8 mouse cellular contexts compared by ENCODE assay signal in the genomic region with DNA sequence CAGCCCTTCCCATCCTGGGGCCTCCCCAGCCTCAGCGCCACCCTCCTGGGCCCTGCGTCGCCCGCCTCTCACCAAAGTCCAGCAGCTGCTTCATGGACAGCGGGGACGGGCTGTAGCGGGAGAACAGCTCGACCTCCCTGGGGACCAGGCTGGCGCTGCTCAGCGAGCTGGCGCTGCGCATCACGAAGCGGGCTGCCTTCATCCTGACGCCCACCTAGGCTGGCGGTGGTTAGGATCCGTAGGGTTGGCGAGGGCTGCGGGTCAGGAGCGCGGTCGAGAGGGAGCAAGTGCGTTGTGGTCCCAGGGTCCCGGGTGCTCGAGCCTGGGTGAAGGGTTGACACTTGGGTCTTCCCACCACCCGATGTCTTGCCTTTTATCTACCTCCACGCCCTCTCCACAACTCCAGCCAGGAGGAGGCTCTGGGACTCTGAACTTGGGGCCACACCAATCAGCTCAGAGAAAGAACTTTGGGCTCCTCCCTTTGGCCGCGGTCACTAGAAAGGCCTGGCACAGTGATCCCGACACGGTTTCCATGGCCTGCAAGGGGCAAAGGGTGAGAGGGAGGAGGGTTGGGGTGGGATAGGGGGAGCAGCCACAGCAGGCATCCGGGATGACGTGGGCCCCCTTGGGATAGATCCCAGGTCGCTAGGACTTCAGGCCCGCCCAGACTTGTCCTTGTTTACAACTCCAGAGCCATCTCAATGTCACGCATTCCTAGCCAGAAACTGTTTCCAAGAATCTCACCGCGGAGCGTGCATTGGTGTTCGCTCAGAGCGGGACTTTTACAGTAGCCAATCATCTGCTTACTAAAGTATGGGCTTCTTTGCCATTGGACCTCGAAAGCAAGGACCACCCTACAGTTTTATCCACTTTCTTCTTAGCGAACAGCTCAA. TPM values are rescaled to one million over a fixed set of nuclear protein-coding genes. Genes with fewer than 3 reads are reported as not detected.
DNase-seq lines count a peak whose midpoint lies in the region; ATAC-seq lines count a peak whose summit lies in the region.

A gene (minus strand): TSS at position 349 of the 893 bp plus-strand sequence.

- H3K4me1 ChIP-seq in brown adipose tissue, adult 24 weeks (ENCODE audit: control insufficient read depth, insufficient read depth, insufficient read length, low read length) = no peaks in the 10 kb centered on the region
- peaks cover 11% of the 10 kb centered on the region for H3K4me1 ChIP-seq in forebrain, embryonic 12.5 days
- peaks cover 7 to 22% of the 10 kb centered on the region in 2 experiments for H3K4me1 ChIP-seq in heart, embryonic 14.5 days (ENCODE audit: control insufficient read depth in 2 of 2, insufficient read depth in 2 of 2, low read length in 2 of 2)

- peak within 1 kb of the TSS; percentile 62 for H3K9ac ChIP-seq in forebrain, embryonic 12.5 days
- H3K9ac ChIP-seq in heart, embryonic 14.5 days (ENCODE audit: low read length) = peak within 1 kb of the TSS; percentile 72

- H3K4me3 ChIP-seq in brown adipose tissue, adult 24 weeks (ENCODE audit: insufficient read depth, low read depth, low read length) = peak within 1 kb of the TSS; percentile 71
- H3K4me3 ChIP-seq in forebrain, embryonic 12.5 days (replicated peaks) = peak within 1 kb of the TSS; percentile 46
- peak within 1 kb of the TSS; percentile 53 to 61 for H3K4me3 ChIP-seq in heart, embryonic 14.5 days (ENCODE audit: control insufficient read depth in 1 of 2, insufficient read depth in 1 of 2, low read depth in 1 of 2, low read length in 2 of 2)

- no peaks in the 10 kb centered on the region for H3K36me3 ChIP-seq in forebrain, embryonic 12.5 days (replicated peaks)
- peaks cover 28% of the 10 kb centered on the region for H3K36me3 ChIP-seq in heart, embryonic 14.5 days (ENCODE audit: control insufficient read depth, insufficient read depth, low read length)

- peak within 1 kb of the TSS; percentile 100 for H3K27ac ChIP-seq in brown adipose tissue, adult 24 weeks (replicated peaks; ENCODE audit: low read depth, low read length)
- H3K27ac ChIP-seq in forebrain, embryonic 12.5 days = no peak within 1 kb of the TSS
- H3K27ac ChIP-seq in heart, embryonic 14.5 days (replicated peaks in 1 of 2; ENCODE audit: control insufficient read depth in 1 of 2, insufficient read depth in 1 of 2, low read depth in 2 of 2, low read length in 2 of 2) = peak within 1 kb of the TSS; percentile 91 to 95

- DNase-seq in 3T3-L1 (ENCODE audit: low read depth, low spot score) = peak; percentile 45
- peak; percentile 94 for DNase-seq in kidney, postnatal 10 days
- DNase-seq in liver = peak; percentile 55
- DNase-seq in neural tube, embryonic 10.5 days (ENCODE audit: extremely low spot score, low spot score) = peak; percentile 63
- DNase-seq in thymus, postnatal 0 days (ENCODE audit: low spot score) = peak; percentile 2

- peak within 1 kb of the TSS; percentile 95 for H3K4me2 ChIP-seq in forebrain, embryonic 12.5 days
- H3K4me2 ChIP-seq in heart, embryonic 14.5 days (ENCODE audit: low read length) = peak within 1 kb of the TSS; percentile 66

- no peaks in the 10 kb centered on the region for H3K9me3 ChIP-seq in forebrain, embryonic 12.5 days
- H3K9me3 ChIP-seq in heart, embryonic 14.5 days (ENCODE audit: control insufficient read depth, low read length) = no peaks in the 10 kb centered on the region

- 2% methylated on average over 43 of the region's 43 CpGs for WGBS in forebrain, embryonic 12.5 days
- WGBS in heart, embryonic 14.5 days = under 1% methylated on average over 43 of the region's 43 CpGs

- peaks cover 2% of the 10 kb centered on the region; the same call in 1 of the 2 replicates for H3K27me3 ChIP-seq in forebrain, embryonic 12.5 days
- H3K27me3 ChIP-seq in heart, embryonic 14.5 days (ENCODE audit: control insufficient read depth, insufficient read depth, low read length) = no peaks in the 10 kb centered on the region

- peak; percentile 88 for ATAC-seq in forebrain, embryonic 12.5 days (ENCODE audit: low FRiP score)
- peak; percentile 96 for ATAC-seq in heart, embryonic 14.5 days (ENCODE audit: insufficient number of reproducible peaks, insufficient read depth, low FRiP score, low read depth)

RNA-seq across cellular contexts. Expression of the gene that starts here (rescaled TPM):
- polyA plus RNA-seq in brown adipose tissue, adult 24 weeks (2012; ENCODE audit: insufficient read depth, insufficient read length, missing spikeins) = 587 and 1,614 TPM in 2 replicates
- polyA plus RNA-seq in forebrain, embryonic 12.5 days (2016; fragmentation: Nextera tagmentation; extraction: Ambion mirVana) = 1.3 and 2.2 TPM in 2 replicates
- polyA plus RNA-seq in heart, embryonic 14.5 days (2014; fragmentation: Nextera tagmentation; extraction: Ambion mirVana) = 35.4 and 37.8 TPM in 2 replicates
- 0.73 and 0.78 TPM in 2 replicates for polyA plus RNA-seq in thymus, postnatal 0 days (2015; fragmentation: Nextera tagmentation; extraction: Ambion mirVana)

Comparison
In these comparisons a context has a peak if more than half of its experiments do, and no peak if none do; other contexts are left out.
1. RNA of the gene that starts here (polyA plus RNA-seq): 587 to 1,614 TPM in brown adipose tissue, adult 24 weeks; 35.4 to 37.8 TPM in heart, embryonic 14.5 days, 1.3 to 2.2 TPM in forebrain, embryonic 12.5 days and 0.73 to 0.78 TPM in thymus, postnatal 0 days; every median in the first group is over 10 times any median in the second.
2. Peak in DNase-seq in thymus, postnatal 0 days; RNA of the gene not detected or under 1 TPM.
3. DNase-seq: peak in every context shown above with its lines; median percentile 94 in kidney, postnatal 10 days; 63 in neural tube, embryonic 10.5 days; 55 in liver; 45 in 3T3-L1; 2 in thymus, postnatal 0 days.
4. Peak in every context shown above with its lines, with median percentiles within 50 percentile points of each other: H3K4me3 ChIP-seq.